Mouse (Mus musculus) urinary bladder, postnatal 14 days (tissue): ENCODE measurements at regions not wholly inside any gene's neighbourhood (a gene's known extent, or its start where the extent isn't known, plus 50 kb on each side); places are given as distances from the start of the nearest gene placed in this dataset.

Experiments
- DNase-seq: peaks from one replicate; pipeline ENCODE4 v3.0.0; 2021; ENCODE audit warnings: low spot score

DNA sequence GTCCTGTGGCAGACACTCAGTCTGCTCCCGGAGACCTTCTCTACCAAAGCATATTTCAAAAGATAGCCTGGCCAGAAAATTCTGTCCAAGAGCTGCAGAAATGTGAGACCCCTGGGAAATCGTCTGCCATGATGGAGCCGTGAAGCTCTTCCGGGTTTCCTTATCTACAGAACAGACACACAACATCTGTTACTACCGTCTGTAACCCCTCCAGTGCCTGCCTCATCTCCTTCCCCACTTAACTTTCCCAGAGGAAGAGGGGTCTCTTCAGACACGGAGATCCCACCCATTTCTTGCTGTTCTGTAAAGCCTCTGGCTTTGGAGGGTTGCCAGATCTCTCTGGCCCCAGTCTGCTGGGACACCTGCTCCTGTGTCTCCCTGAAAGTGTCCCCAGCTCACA is 156.2 kb upstream of the Kcnab2 start:
- no peak for DNase-seq

DNA sequence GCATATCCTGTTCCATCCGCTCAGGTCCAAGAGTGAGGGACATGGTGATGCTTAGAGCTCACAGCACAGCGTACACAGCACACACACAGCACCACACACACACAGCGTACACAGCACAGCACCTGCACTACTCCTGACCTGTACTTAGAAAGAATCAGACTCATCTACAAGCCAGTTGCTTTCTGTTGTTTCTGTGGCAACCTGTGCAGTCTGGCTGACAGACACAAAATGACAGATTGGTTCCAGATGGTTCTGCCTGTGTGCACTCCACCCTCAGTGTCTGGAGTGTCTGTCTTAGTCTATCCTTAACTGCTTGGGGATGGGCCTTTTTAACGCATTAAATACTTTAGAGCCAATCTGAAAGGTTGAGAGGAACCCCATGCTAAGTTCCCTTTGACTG is 150.4 kb upstream of the Kcnab2 start:
- no peak for DNase-seq

DNA sequence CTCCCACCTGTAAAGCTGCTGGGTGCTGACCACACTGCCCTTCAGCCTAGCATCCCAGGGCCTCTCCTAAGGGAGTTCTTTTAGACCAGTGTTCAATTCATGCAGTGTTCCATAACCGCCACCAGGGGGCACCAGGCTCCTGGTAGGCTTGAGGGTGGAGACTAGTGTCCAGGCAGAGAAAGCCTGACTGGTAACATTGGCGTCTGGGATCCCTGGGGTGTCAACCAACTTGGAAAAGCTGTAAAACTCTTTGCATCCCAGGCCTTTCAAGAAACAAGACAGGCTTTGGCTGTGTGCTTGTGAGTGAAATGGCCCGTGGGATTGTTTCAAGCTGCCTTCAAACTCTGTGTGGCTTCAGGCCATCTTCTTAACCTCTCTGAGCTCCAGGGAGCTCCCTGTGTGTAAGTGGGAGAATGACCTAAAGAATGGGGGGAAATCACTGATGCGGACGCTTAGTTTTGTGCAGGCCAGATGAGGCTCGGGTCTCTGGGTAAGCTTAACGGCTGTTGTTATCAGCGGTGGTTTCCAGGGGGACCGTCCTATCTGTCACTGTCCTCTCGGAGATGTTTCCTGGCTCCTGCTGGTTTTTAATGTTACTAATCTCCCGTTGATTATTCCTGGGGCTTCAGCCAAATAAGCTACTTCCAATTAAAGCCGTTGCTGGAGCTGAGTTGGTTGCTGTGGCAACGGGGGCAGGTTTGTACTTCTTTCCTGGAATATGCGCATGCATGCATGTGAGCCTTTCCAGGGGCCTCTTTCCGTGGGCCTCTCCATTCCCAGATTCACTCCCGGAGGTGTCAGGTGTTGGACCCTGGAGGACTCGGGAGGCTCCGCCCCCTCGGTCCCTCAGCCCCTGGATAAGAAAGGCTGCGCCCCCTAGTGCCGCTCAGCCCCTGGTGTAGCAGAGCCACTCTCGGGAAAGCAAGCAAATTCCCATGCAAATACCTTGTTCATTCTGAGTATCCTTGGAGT is 147.6 kb upstream of the Kcnab2 start:
- DNase-seq: peak; percentile 46

DNA sequence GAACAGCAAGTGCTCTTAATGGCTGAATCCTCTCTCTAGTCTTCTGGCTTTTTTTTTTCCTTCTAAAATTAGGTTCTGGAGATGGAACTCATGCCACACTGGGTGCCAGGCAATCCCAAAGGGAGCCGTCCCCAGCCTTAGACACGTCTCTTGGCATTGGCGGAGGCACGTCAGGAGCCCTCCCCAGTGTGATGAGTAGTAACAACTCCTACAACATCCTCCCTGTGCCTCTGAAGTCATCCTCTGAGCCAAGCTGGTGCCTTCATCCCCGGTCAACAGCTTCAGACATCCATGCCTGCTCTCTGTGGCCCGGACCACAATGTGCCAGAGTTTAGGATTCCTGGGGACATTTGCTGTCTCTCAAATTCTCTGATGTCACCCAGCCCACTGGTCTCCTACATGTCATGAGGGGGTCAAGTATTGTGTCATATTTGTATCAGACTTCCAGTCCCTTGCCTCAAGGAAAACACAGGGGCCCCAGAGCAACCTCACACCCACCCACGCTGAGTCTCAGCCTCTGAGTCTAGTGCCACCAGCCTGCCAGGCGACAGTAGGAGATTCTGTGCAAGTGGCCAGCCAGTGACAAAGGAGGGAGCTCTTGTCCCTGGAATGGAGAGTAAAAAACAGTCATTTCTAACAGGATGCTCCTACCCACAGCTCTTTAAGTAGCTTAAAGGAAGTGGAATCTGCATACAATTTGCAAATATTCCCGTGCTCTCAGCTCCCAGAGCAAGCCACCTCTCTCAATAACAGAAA is 144.5 kb upstream of the Kcnab2 start:
- DNase-seq: no peak

DNA sequence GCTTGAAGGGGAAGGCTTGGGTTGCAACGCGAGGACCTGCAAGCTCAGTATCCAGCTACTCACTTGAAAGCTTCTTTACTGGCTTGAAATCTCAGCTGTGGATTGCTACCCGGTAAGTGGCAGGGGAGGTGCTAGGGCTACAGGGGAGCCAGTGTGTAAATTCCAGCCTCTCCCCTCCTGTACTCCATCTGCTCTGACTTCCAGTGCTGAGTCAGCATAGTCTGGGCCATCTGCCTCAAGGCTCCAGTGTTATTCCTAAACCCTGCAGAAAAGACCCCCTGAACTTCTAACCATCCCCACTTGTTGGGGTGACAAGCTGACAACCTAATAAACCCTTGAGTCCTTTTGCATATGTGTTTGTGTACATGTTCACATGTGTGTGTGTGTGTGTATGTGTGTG is 140.0 kb upstream of the Kcnab2 start:
- DNase-seq: no peak

DNA sequence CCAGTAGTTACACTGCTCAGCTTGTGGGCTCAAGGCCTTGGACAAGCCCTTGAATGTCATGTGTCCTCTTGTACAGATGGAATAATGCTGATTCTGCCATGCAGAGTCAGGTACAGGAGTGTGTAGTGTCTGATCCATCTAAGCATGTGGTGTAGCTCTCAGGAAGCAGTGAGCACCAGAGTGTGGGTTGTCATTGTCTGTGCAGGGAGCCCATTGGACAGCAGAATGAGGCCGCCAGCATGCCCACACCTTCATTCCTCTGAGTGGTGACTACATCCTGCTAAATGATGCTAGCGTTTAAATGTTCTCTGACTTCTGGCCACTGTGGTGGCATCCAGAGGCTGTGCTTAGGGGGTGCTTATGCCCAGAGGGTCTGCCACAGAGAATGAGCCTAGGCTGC is 137.5 kb upstream of the Kcnab2 start:
- DNase-seq: no peak

DNA sequence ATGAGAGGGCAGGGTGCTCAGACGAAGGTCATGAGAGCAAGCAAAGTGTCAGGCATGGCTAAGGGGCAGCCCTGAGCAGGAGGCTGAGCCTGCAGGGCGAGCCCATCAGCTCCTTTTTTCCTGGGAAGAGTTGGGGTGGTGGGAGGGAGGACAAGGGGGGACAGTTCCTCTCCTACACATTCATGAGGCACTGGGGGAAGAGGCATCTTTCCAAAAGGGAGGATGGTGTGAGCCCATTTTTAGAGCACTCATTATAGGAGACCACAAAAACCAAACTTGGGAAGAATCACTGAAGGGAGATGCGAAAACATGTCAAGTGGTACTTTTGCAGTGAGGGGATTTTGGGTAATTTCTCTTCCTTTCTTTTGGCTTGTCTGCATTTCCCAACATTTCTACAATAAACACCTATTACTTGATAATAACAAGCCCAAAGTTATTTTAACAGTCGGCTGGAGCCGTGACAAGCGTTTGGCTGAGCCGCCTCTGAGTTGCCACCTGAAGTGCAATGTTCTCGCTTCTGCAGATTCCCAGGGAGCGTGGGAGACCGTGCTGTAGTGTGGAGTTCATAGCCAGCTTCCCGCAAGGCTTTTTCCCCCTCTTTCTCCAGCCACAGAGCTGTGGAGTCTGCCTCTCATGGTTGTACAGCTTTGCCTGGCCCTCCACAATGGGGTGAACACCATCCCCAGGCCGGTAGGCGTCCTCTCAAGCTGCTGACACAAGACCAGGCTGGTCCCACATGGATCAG is 136.9 kb upstream of the Kcnab2 start:
- no peak for DNase-seq
